7 mouse cellular contexts compared by ENCODE assay signal in genomic region chr17:3156176-3156575, GRCm38 (mm10). TPM values are rescaled to one million over a fixed set of nuclear protein-coding genes. Genes with fewer than 3 reads are reported as not detected.
A peak's percentile ranks its signal among the peaks of the same experiment; 100 is the strongest.
DNase-seq lines count a peak whose midpoint lies in the region; ATAC-seq and TF ChIP-seq lines count a peak whose summit lies in the region.
"Not testable (repeated sequence)": the region's sequence is repeated elsewhere in the genome, so short reads cannot be mapped to it uniquely, and the experiment has no call there.

No protein-coding gene starts in this region.

- H3K4me2 ChIP-seq in liver, embryonic 14.5 days (ENCODE audit: low read depth): not testable (repeated sequence)

- H3K36me3 ChIP-seq in liver, embryonic 14.5 days (replicated peaks; ENCODE audit: control insufficient read depth, insufficient read depth, low read depth): not testable (repeated sequence)

- WGBS in liver, embryonic 14.5 days (ENCODE audit: insufficient replicate concordance): 32% methylated on average over 9 of the region's 9 CpGs

- H3K9ac ChIP-seq in liver, embryonic 14.5 days (replicated peaks): not testable (repeated sequence)

- not testable (repeated sequence) for H3K4me1 ChIP-seq in liver, embryonic 14.5 days (replicated peaks; ENCODE audit: control insufficient read depth in 2 of 2, insufficient read depth in 2 of 2, low read length in 1 of 2)

- TF ChIP-seq CTCF in liver, embryonic 14.5 days (IDR thresholded peaks at IDR 0.05; ENCODE audit: low read depth): not testable (repeated sequence)

- TF ChIP-seq EP300 in liver, embryonic 14.5 days (IDR thresholded peaks at IDR 0.05; ENCODE audit: low read depth): not testable (repeated sequence)

- ATAC-seq in liver, embryonic 14.5 days (ENCODE audit: insufficient read depth): peak; percentile 43; the same call in 1 of the 2 replicates

- not testable (repeated sequence) for H3K4me3 ChIP-seq in liver, embryonic 14.5 days (ENCODE audit: insufficient read depth in 1 of 2, low read depth in 2 of 2, low read length in 2 of 2)

- peak; percentile 2 to 18 for DNase-seq in CD8-positive naive resting alpha-beta T cell, adult 2 months (ENCODE audit: low read depth in 2 of 2, low spot score in 2 of 2)
- peak; percentile 55 for DNase-seq in T-cell, adult 2 months (ENCODE audit: low spot score)
- DNase-seq in heart, adult 11 months: peak; percentile 91
- peak in 1 of 3 experiments; percentile 30 for DNase-seq in liver, embryonic 14.5 days (ENCODE audit: low read depth in 3 of 3, low spot score in 3 of 3)
- DNase-seq in lung, postnatal 36 days: peak; percentile 35
- peak; percentile 77 for DNase-seq in naive thymus-derived CD4-positive, alpha-beta T cell, adult 2 months (ENCODE audit: low read depth)
- peak; percentile 79 for DNase-seq in thymus, postnatal 0 days (ENCODE audit: low spot score)

- H3K27ac ChIP-seq in liver, embryonic 14.5 days: not testable (repeated sequence)

- H3K9me3 ChIP-seq in liver, embryonic 14.5 days (ENCODE audit: control insufficient read depth, low read length): not testable (repeated sequence)

- not testable (repeated sequence) for H3K27me3 ChIP-seq in liver, embryonic 14.5 days (ENCODE audit: control insufficient read depth, insufficient read depth, low read length)

RNA-seq across cellular contexts. Expression of gene Scaf8, which starts 41.4 kb away (rescaled TPM):
- 7.4 and 10.1 TPM in 2 replicates for polyA plus RNA-seq in liver, embryonic 14.5 days (2012; rRNA removed)
- 8.2 and 8.8 TPM in 2 replicates for polyA plus RNA-seq in liver, embryonic 14.5 days (2014; fragmentation: Nextera tagmentation; extraction: Ambion mirVana)
- 19.1 and 19.2 TPM in 2 replicates for polyA plus RNA-seq in thymus, postnatal 0 days (2015; fragmentation: Nextera tagmentation; extraction: Ambion mirVana)
